Mouse (Mus musculus) myocyte (in vitro differentiated cells): ENCODE results near the gene Tdgf1. TPM values are rescaled to one million over a fixed set of nuclear protein-coding genes. Genes with fewer than 3 reads are reported as not detected.

Experiments used
- H3K27me3 ChIP-seq: one replicate; pipeline ENCODE4 v1.6.1; 2011; ENCODE audit not compliant: control insufficient read depth, insufficient read depth, insufficient read length
- H3K36me3 ChIP-seq: one replicate; pipeline ENCODE4 v1.6.1; 2011; ENCODE audit not compliant: control insufficient read depth, insufficient read depth
- H3K4me2 ChIP-seq: one replicate; pipeline ENCODE4 v1.6.1; 2011; ENCODE audit warnings: low read depth, control low read depth
- H3K4me3 ChIP-seq: one replicate; pipeline ENCODE4 v1.5.1; 2011; ENCODE audit warnings: mild to moderate bottlenecking, control low read depth, moderate library complexity
- H3K79me2 ChIP-seq: one replicate; pipeline ENCODE4 v1.6.1; 2011; ENCODE audit not compliant: control insufficient read depth, insufficient read depth
- H3ac ChIP-seq: one replicate; pipeline ENCODE4 v1.6.1; 2011; ENCODE audit not compliant: control insufficient read depth, insufficient read length
- CEBPB ChIP-seq: IDR thresholded peaks from 2 replicates; pipeline ENCODE4 v1.6.1; 2011; ENCODE audit warnings: mild to moderate bottlenecking, moderate library complexity; ENCODE audit not compliant: poor library complexity, insufficient read depth, severe bottlenecking
- E2F4 ChIP-seq: IDR thresholded peaks from one replicate; pipeline ENCODE4 v1.6.1; 2011; ENCODE audit warnings: mild to moderate bottlenecking, control low read depth, moderate library complexity; ENCODE audit not compliant: insufficient read depth
- MAX ChIP-seq: IDR thresholded peaks from one replicate; pipeline ENCODE4 v1.6.1; 2011; ENCODE audit warnings: low read depth, mild to moderate bottlenecking, control low read depth
- MYOD1 ChIP-seq, 3 experiments: IDR thresholded peaks; one replicate each; pipeline ENCODE4 v1.6.1; 2011; ENCODE audit warnings: control low read depth in 2 of 3, low read depth in 2 of 3, mild to moderate bottlenecking in 2 of 3, moderate library complexity in 1 of 3; ENCODE audit not compliant: insufficient read length in 2 of 3, control insufficient read depth in 1 of 3
- MYOG ChIP-seq, 3 experiments: IDR thresholded peaks; one replicate each; pipeline ENCODE4 v1.6.1; 2011; ENCODE audit warnings: control low read depth in 2 of 3, low read depth in 2 of 3, mild to moderate bottlenecking in 2 of 3; ENCODE audit not compliant: insufficient read length in 2 of 3, control insufficient read depth in 1 of 3, insufficient read depth in 1 of 3
- POLR2A ChIP-seq: IDR thresholded peaks from one replicate; pipeline ENCODE4 v1.6.1; 2011; ENCODE audit warnings: low read depth, mild to moderate bottlenecking, control low read depth, moderate library complexity; ENCODE audit not compliant: insufficient read length
- POLR2AphosphoS2 ChIP-seq: IDR thresholded peaks from one replicate; pipeline ENCODE4 v1.6.1; 2011; ENCODE audit warnings: low read depth, control low read depth; ENCODE audit not compliant: insufficient read length
- REST ChIP-seq: IDR thresholded peaks from one replicate; pipeline ENCODE4 v1.6.1; 2011; ENCODE audit warnings: mild to moderate bottlenecking, control low read depth, moderate library complexity; ENCODE audit not compliant: insufficient read depth, insufficient read length
- SRF ChIP-seq: IDR thresholded peaks from one replicate; pipeline ENCODE4 v1.6.1; 2011; ENCODE audit warnings: low read depth; ENCODE audit not compliant: control insufficient read depth, insufficient read length
- TCF12 ChIP-seq: IDR thresholded peaks from one replicate; pipeline ENCODE4 v1.6.1; 2011; ENCODE audit warnings: mild to moderate bottlenecking, control low read depth; ENCODE audit not compliant: poor library complexity, insufficient read depth, severe bottlenecking
- TCF3 ChIP-seq: IDR thresholded peaks from one replicate; pipeline ENCODE4 v1.6.1; 2011; ENCODE audit warnings: low read depth, control low read depth; ENCODE audit not compliant: insufficient read length
- USF1 ChIP-seq: IDR thresholded peaks from one replicate; pipeline ENCODE4 v1.6.1; 2011; ENCODE audit warnings: low read depth, mild to moderate bottlenecking, control low read depth, moderate library complexity
- polyA plus RNA-seq: library from polyadenylated mRNA; unstranded; fragments of >200 nt; fragmentation: generic; extraction: Trizol; gene quantifications from one replicate; pipeline ENCODE4 v1.2.1, GENCODE M21; 2012; ENCODE audit warnings: missing spikeins

Gene Tdgf1
- polyA plus RNA-seq, 1 experiment = not detected

DNA sequence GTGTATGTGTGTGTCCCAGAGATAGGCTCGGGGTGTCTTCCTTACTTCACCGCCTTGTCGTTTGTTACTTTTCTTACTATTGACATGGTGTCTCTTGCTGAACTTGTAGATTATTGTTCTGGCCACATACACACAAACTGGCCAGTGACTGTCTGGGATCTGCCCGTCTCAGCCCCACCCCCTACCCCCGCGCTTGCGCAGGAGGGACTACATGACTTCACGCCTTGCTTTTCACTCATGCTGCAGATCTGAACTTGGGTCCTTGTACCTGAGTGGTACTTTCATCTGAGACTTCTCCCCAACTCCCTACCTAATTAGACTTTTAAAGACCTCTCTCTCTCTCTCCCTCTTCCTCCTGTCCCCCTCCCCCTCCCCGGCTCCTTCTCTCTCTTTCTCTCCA lies 38.1 kb upstream of the Tdgf1 start:
- Histone ChIP-seq H3K27me3 (no peaks in the 10 kb centered on the region), H3K36me3 (no peaks in the 10 kb centered on the region), H3K4me2 (no peak overlapping the region), H3ac (no peak overlapping the region), H3K4me3 (no peak overlapping the region), H3K79me2 (no peaks in the 10 kb centered on the region)
- no peak for TF ChIP-seq SRF
- TF ChIP-seq POLR2AphosphoS2 = no peak
- no peak for TF ChIP-seq MYOG (IDR thresholded peaks at IDR 0.05; ENCODE audit: control insufficient read depth in 1 of 3, insufficient read depth in 1 of 3, insufficient read length in 2 of 3, low read depth in 2 of 3)
- no peak for TF ChIP-seq TCF12
- TF ChIP-seq TCF3 = no peak

DNA sequence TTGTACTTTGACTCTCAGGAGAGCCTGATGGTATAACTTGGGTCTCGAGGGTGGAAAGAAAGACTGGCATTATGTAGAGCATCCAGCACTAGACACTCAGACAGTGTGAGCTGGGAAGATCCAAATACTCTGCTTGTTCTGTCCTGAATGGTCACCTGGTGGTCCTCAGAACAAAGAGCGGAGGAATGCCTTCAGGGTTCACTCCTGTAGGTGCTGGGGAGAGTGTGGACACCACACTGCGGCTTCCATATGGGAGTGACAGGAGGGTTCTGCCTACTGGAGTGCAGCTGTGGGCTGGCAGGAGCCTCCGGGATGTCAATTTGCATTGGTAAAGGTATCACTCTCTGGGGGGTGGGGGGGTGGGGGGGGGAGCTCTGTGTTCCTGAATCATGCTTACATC lies 36.4 kb upstream of the Tdgf1 start:
- Histone ChIP-seq H3K4me3 (no peak overlapping the region), H3ac (no peak overlapping the region), H3K36me3 (no peaks in the 10 kb centered on the region), H3K27me3 (no peaks in the 10 kb centered on the region), H3K79me2 (no peaks in the 10 kb centered on the region), H3K4me2 (no peak overlapping the region)
- no peak for TF ChIP-seq REST

DNA sequence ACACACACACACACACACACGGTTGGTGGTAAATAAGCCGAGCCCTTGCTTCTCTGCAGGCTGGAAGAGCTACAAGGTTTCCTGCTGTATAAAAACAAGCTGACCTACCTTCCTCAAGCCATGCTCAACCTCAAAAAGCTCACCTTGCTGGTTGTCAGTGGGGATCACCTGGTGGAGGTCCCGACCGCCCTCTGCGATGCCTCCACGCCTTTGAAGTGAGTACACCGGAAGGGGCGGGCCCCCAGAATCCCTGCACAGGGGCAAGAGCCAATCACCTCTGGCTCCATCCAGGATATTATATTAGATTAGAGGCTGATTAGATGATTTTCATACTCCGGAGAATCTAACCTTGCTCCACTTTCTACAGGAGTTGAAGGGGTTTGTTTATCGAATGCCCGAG lies 33.5 kb upstream of the Tdgf1 start:
- Histone ChIP-seq H3K4me3 (no peak overlapping the region), H3K4me2 (no peak overlapping the region), H3K27me3 (no peaks in the 10 kb centered on the region), H3K36me3 (no peaks in the 10 kb centered on the region), H3ac (no peak overlapping the region), H3K79me2 (no peaks in the 10 kb centered on the region)
- TF ChIP-seq SRF (no peak), USF1 (no peak), MYOG (IDR thresholded peaks at IDR 0.05; ENCODE audit: control insufficient read depth in 1 of 3, insufficient read depth in 1 of 3, insufficient read length in 2 of 3, low read depth in 2 of 3) (no peak), MAX (no peak), POLR2A (no peak), E2F4 (no peak), TCF3 (no peak), CEBPB (no peak), TCF12 (no peak), REST (no peak), MYOD1 (IDR thresholded peaks at IDR 0.05; ENCODE audit: control insufficient read depth in 1 of 3, insufficient read length in 2 of 3, low read depth in 2 of 3) (no peak)

DNA sequence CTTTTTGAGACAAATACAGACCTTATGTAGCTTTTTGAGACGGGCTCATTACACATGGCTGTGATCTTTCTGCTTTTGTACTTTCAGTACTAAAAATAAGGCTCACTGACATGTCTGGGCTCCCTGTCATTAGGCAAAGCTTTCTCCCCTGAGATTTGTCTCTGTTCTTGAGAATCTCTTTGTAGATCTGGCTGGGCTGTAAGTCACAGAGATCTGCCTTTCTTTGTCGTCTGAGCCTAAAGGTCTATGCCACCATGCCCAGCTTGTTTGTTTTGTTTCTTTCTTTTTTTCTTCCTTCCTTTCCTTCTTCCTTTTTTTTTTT lies 19.9 kb upstream of the Tdgf1 start:
- Histone ChIP-seq H3K27me3 (no peaks in the 10 kb centered on the region), H3K79me2 (no peaks in the 10 kb centered on the region)

DNA sequence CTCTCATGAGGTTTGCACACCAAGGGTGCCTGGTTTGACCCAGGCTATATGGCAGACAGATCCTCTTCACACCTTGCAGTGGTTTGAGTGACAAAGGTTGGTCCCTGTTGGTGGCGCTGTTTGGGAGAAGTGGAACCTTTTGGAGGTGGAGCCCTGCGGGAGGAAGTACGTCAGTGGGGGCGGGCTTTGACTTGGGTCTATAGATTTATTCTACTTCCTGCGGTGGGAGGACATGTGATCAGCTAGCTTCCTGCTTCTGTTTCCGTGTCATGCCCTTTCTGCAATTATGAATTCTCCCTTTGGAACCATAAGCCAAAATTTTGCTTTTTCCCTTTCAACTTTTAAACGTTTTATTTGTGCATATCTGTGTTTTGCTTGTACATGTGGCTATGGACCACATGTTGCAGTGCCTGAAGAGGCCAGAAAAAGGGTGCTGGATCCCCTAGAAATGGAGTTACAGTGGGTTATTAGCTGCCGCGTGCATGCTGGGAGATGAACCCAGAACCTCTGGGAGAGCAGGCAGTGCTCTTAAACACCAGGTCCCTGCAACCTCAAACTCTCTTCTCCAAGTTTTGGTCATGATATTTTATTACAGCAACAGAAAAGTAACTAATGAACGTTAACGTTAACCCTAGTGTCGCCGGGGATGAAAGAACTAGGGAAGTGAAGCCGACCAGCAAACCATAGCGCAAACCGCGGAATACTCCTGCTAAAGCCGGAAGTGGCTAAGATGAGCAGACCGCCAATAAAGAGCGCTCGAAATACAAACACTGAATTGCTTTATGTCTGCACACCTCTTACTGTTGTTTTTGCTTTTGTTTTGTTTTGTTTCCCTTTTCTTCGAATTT lies 19.3 kb upstream of the Tdgf1 start:
- no peak for TF ChIP-seq CEBPB
- TF ChIP-seq POLR2A = no peak
- Histone ChIP-seq H3K4me2 (no peak overlapping the region), H3ac (no peak overlapping the region), H3K36me3 (no peaks in the 10 kb centered on the region), H3K79me2 (no peaks in the 10 kb centered on the region), H3K27me3 (no peaks in the 10 kb centered on the region), H3K4me3 (no peak overlapping the region)

More for the DNA sequence above, 19.9 kb upstream of the Tdgf1 start:
- Histone ChIP-seq H3K36me3 (no peaks in the 10 kb centered on the region), H3ac (no peak overlapping the region), H3K4me3 (no peak overlapping the region), H3K4me2 (no peak overlapping the region)
- TF ChIP-seq MAX (no peak), POLR2A (no peak), E2F4 (no peak), POLR2AphosphoS2 (no peak), CEBPB (no peak), TCF3 (no peak), REST (no peak), SRF (no peak), TCF12 (no peak), USF1 (no peak), MYOG (IDR thresholded peaks at IDR 0.05; ENCODE audit: control insufficient read depth in 1 of 3, insufficient read depth in 1 of 3, insufficient read length in 2 of 3, low read depth in 2 of 3) (no peak), MYOD1 (IDR thresholded peaks at IDR 0.05; ENCODE audit: control insufficient read depth in 1 of 3, insufficient read length in 2 of 3, low read depth in 2 of 3) (no peak)
